Mouse (Mus musculus) heart, embryonic 14.5 days (tissue): Measurements from ENCODE around the gene Ubtd1. TPM values are rescaled to one million over a fixed set of nuclear protein-coding genes. Genes with fewer than 3 reads are reported as not detected.

Source experiments
- ATAC-seq: fragments of 200-750 bp; cut with Nextera tagmentation; 2 replicates; pipeline ENCODE4 v1.8.0; 2017; ENCODE audit warnings: low read depth, moderate TSS enrichment; ENCODE audit not compliant: insufficient number of reproducible peaks, insufficient read depth, low FRiP score
- H3K27ac ChIP-seq, 2 experiments: fragments of 200-500 bp in 1 of 2; fragments of 300-500 bp in 1 of 2; sonication (generic) in 1 of 2; replicated peaks in 1 of 2; 2 replicates each; pipeline ENCODE4 v1.5.1; 2012 to 2014; ENCODE audit warnings: low read depth in 2 of 2, low read length in 2 of 2, control low read depth in 1 of 2, mild to moderate bottlenecking in 1 of 2, mixed read lengths in 1 of 2; ENCODE audit not compliant: control insufficient read depth in 1 of 2, insufficient read depth in 1 of 2
- H3K27me3 ChIP-seq: fragments of 300-500 bp; sonication (generic); 2 replicates; pipeline ENCODE4 v1.6.1; 2014; ENCODE audit warnings: mild to moderate bottlenecking, low read length, control low read depth; ENCODE audit not compliant: control insufficient read depth, insufficient read depth
- H3K36me3 ChIP-seq: fragments of 300-500 bp; sonication (generic); 2 replicates; pipeline ENCODE4 v1.6.1; 2014; ENCODE audit warnings: mild to moderate bottlenecking, control low read depth, low read length, mixed read lengths; ENCODE audit not compliant: control insufficient read depth, insufficient read depth
- H3K4me1 ChIP-seq, 2 experiments: fragments of 200-500 bp in 1 of 2; fragments of 300-500 bp in 1 of 2; sonication (generic) in 1 of 2; 2 replicates each; pipeline ENCODE4 v1.6.1; 2012 to 2014; ENCODE audit warnings: low read length in 2 of 2, control low read depth in 1 of 2, mixed read lengths in 1 of 2; ENCODE audit not compliant: control insufficient read depth in 2 of 2, insufficient read depth in 2 of 2
- H3K4me2 ChIP-seq: fragments of 300-500 bp; sonication (generic); 2 replicates; pipeline ENCODE4 v1.6.1; 2014; ENCODE audit warnings: mild to moderate bottlenecking, low read length
- H3K4me3 ChIP-seq, 2 experiments: fragments of 200-500 bp in 1 of 2; fragments of 300-500 bp in 1 of 2; sonication (generic) in 1 of 2; 2 replicates each; pipeline ENCODE4 v1.5.1; 2012 to 2014; ENCODE audit warnings: low read length in 2 of 2, mild to moderate bottlenecking in 2 of 2, control low read depth in 1 of 2, low read depth in 1 of 2, moderate library complexity in 1 of 2; ENCODE audit not compliant: control insufficient read depth in 1 of 2, insufficient read depth in 1 of 2
- H3K9ac ChIP-seq: fragments of 300-500 bp; sonication (generic); 2 replicates; pipeline ENCODE4 v1.6.1; 2014; ENCODE audit warnings: mild to moderate bottlenecking, low read length
- H3K9me3 ChIP-seq: fragments of 300-500 bp; sonication (generic); 2 replicates; pipeline ENCODE4 v1.6.1; 2016; ENCODE audit warnings: low read length, control low read depth; ENCODE audit not compliant: control insufficient read depth
- WGBS: fragments of 180-500 bp; shearing (Covaris S2); extraction: QIAGEN DNeasy Blood & Tissue Kit; methylation state at CpG from one replicate; pipeline ENCODE4 v1.1.7; 2014; 5-methylcytosine and 5-hydroxymethylcytosine counted together
- polyA plus RNA-seq: library from polyadenylated mRNA; unstranded; fragments of >200 nt; fragmentation: Nextera tagmentation; extraction: Ambion mirVana; gene quantifications from 2 replicates; pipeline ENCODE4 v1.2.1, GENCODE M21; 2014

Ubtd1 gene
- polyA plus RNA-seq, 1 experiment from 2014 or later = 13.2 TPM

DNA sequence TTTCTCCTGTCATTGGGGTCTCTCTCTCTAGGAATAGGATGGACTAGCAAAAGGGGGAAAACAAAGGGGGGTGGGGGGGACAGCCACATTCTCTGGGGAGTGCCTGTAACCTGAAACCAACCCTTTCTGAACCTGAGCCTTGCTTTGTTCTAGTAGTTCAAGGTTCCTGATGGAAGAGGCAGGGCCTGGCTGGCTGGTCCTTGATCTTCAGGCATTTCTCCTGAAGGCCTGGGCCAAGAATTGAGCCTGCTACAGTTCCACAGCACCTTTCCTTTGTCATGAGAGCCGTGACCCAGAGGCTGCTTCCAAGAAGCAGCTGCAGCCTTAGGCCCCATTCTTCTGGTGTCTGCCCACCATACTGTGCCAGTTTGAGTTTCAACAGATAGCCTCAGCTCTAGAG, 13.9 kb downstream of the Ubtd1 start:
- Histone ChIP-seq H3K4me3 (no peak overlapping the region), H3K4me1 (peaks cover 32 to 39% of the 10 kb centered on the region in 2 experiments), H3K4me2 (no peak overlapping the region), H3K9me3 (no peaks in the 10 kb centered on the region), H3K36me3 (no peaks in the 10 kb centered on the region), H3K27ac (no peak overlapping the region), H3K9ac (no peak overlapping the region), H3K27me3 (no peaks in the 10 kb centered on the region)
- 60% methylated on average over 1 of the region's 1 CpGs for WGBS
- ATAC-seq = no peak

GRCm38 (mm10) chr19:41997090-41997489, 15.5 kb downstream of the Ubtd1 start:
- ATAC-seq = no peak
- Histone ChIP-seq H3K4me2 (0 out of 2 replicates have a peak overlapping the region, but pooled peaks have one; percentile 11), H3K27ac (peak overlapping the region; percentile 69 to 72; a peak in 3 of 4 replicates), H3K9ac (no peak overlapping the region), H3K4me1 (peaks cover 40 to 50% of the 10 kb centered on the region in 2 experiments), H3K36me3 (no peaks in the 10 kb centered on the region), H3K27me3 (no peaks in the 10 kb centered on the region), H3K4me3 (no peak overlapping the region), H3K9me3 (no peaks in the 10 kb centered on the region)
- WGBS = 36% methylated on average over 10 of the region's 10 CpGs

GRCm38 (mm10) chr19:41998770-41999548, 17.4 kb downstream of the Ubtd1 start:
- ATAC-seq = no peak
- no peak overlapping the region for H3K9ac ChIP-seq
- H3K27ac ChIP-seq = peak overlapping the region; percentile 48 to 82
- H3K4me2 ChIP-seq = no peak overlapping the region
- peaks cover 40 to 51% of the 10 kb centered on the region in 2 experiments for H3K4me1 ChIP-seq
- H3K27me3 ChIP-seq = no peaks in the 10 kb centered on the region
- H3K9me3 ChIP-seq = no peaks in the 10 kb centered on the region
- no peak overlapping the region for H3K4me3 ChIP-seq
- 63% methylated on average over 9 of the region's 9 CpGs for WGBS
- no peaks in the 10 kb centered on the region for H3K36me3 ChIP-seq

- 76% methylated on average over 4 of the region's 4 CpGs for WGBS
- Histone ChIP-seq H3K4me3 (no peak overlapping the region), H3K9me3 (no peaks in the 10 kb centered on the region), H3K36me3 (no peaks in the 10 kb centered on the region), H3K27ac (peak overlapping the region in 1 of 2 experiments; percentile 82; a peak in 2 of 4 replicates), H3K4me2 (no peak overlapping the region), H3K27me3 (no peaks in the 10 kb centered on the region), H3K4me1 (peaks cover 47 to 59% of the 10 kb centered on the region in 2 experiments), H3K9ac (no peak overlapping the region)
- ATAC-seq = no peak
Observed at GRCm38 (mm10) chr19:41999688-42000283, 18.2 kb downstream of the Ubtd1 start.

DNA sequence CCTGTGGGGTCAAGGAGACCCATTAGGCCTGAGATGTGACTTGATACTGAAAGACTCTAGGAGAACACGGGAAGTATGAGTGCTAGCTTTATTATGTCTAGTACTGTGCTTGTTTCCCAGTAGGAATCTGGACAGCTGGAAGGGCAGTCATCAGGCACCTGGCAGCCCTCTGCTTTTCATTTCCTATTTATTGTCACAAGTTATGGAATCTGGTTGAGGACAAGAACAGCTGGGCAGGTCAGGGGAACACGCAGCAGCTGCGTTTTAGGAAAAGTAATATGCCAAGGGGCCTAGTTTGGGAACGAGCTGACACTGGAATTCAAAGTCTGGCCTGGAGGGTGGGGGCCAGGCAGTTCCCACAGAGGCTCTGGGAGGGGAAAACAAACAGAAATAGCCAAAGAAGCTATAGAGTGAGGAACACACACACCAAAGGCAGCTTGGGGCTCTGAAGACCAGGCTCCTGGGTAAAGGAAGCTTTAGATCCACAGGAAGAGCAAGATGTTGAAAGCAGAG, 18.9 kb downstream of the Ubtd1 start:
- no peaks in the 10 kb centered on the region for H3K36me3 ChIP-seq
- ATAC-seq = no peak
- no peaks in the 10 kb centered on the region for H3K27me3 ChIP-seq
- H3K4me3 ChIP-seq = no peak overlapping the region
- H3K4me2 ChIP-seq = no peak overlapping the region
- peak overlapping the region; percentile 63 to 82 for H3K27ac ChIP-seq
- H3K9ac ChIP-seq = peak overlapping the region; percentile 21
- 16% methylated on average over 4 of the region's 4 CpGs for WGBS
- no peaks in the 10 kb centered on the region for H3K9me3 ChIP-seq
- peaks cover 46 to 66% of the 10 kb centered on the region in 2 experiments for H3K4me1 ChIP-seq

DNA sequence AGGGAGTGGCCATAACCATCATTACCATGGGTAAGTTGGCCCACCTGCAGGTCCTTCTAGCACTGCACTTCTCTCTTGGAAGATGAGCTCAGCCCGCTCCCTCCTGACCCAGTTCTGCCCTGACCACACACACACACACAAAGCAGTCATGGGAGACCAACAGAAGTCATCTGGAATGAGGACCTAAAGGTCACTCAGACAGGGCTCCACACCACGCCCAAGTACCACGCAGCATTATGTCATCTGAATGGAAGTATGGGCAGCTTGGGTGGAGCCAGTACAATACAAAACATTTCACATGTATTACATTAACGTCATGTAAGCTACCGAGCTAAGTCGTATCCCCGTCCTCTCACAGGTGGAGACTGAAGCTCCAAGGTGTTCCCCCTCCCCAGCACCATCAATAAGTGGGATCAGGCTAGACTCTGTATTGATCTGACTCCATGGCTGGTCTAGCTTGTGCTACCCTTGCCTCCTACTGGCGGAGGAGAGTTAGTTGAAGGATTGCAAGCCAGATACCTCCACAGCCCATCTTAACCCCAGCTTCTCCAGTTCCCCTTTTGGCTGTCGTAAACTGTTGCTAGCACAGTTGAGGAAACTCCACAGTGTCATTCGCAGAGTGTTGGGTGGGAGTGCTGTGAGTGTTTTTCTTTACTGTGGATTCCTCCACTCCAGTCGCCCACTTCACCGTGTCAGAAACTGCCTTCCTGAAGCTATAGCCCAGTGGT, 19.9 kb downstream of the Ubtd1 start:
- H3K36me3 ChIP-seq = no peaks in the 10 kb centered on the region
- no peaks in the 10 kb centered on the region for H3K27me3 ChIP-seq
- no peak overlapping the region for H3K4me3 ChIP-seq
- no peak overlapping the region for H3K9ac ChIP-seq
- no peaks in the 10 kb centered on the region for H3K9me3 ChIP-seq
- no peak overlapping the region for H3K4me2 ChIP-seq
- ATAC-seq = no peak
- peak overlapping the region in 1 of 2 experiments; percentile 82; a peak in 2 of 4 replicates for H3K27ac ChIP-seq
- peaks cover 48 to 68% of the 10 kb centered on the region in 2 experiments for H3K4me1 ChIP-seq
- 91% methylated on average over 12 of the region's 12 CpGs for WGBS

DNA sequence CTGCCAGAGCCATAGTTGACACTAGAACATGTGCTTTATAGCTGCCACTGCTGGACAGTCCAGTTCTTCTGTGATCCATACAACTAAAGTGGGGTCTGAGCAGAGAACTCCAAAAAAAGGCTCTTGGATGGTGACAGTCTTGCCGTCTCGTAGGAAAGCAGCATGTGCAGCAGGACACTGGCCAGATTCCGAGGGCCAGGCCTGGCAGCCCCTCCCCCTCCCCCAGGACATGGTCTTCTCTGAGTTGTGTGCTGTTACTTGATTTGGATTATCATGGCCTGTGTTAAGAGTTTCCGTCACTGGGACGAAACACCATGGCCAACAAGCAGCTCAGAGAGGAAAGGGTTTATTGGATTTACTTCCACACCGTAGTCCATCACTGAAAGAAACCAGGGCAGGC, 22.7 kb downstream of the Ubtd1 start:
- no peak for ATAC-seq
- 23% methylated on average over 6 of the region's 6 CpGs for WGBS
- Histone ChIP-seq H3K27me3 (no peaks in the 10 kb centered on the region), H3K9me3 (no peaks in the 10 kb centered on the region), H3K4me1 (peaks cover 49 to 65% of the 10 kb centered on the region in 2 experiments), H3K4me2 (no peak overlapping the region), H3K27ac (peak overlapping the region in 1 of 2 experiments; percentile 3; a peak in 1 of 4 replicates), H3K36me3 (no peaks in the 10 kb centered on the region), H3K4me3 (no peak overlapping the region), H3K9ac (no peak overlapping the region; the same call in 1 of the 2 replicates)
